In the genomic region with DNA sequence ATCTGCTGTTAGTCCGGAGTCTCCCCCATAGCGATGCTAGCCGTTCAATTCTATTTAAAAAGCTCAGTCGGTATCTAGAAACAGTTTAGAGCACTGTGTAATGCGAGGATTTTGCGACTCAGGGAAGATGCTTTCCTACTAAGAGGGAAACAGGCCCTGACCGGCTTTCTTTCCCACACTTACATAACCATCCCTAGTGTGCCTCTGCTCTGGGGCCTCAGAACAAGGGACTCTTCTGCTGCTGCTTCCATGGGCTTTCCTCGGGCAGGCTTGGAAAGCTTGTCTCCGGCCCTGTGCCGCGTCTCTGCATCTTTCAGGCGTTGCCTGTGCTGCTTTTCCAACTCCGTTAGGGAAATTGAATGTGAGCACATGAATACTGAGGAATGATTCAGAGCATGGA, we compare ENCODE assay signal across 29 mouse cellular contexts.
DNase-seq lines count a peak whose midpoint lies in the region; ATAC-seq and TF ChIP-seq lines count a peak whose summit lies in the region.
"Had no signal": no experiment of that assay in that cellular context is flagged by ENCODE, and none has a peak within 500 bp of the region (broad histone marks: within the 10 kb centered on the region; RNA-seq: fewer than 3 reads in every experiment).

No protein-coding gene starts in this region.

- H3K9me3 ChIP-seq in forebrain, postnatal 0 days (ENCODE audit: low read length), result 0 out of 2 replicates have a peak, but pooled peaks cover 3% of the 10 kb centered on the region
- H3K9me3 ChIP-seq in forebrain, embryonic 16.5 days (ENCODE audit: control insufficient read depth, low read length), result no peaks in the 10 kb centered on the region
- H3K9me3 ChIP-seq in midbrain, postnatal 0 days (ENCODE audit: low read length), result no peaks in the 10 kb centered on the region
- H3K9me3 ChIP-seq: embryonic facial prominence, embryonic 10.5 days; embryonic facial prominence, embryonic 15.5 days; forebrain, embryonic 12.5 days; heart, embryonic 15.5 days; kidney, embryonic 15.5 days; lung, embryonic 15.5 days; midbrain, embryonic 10.5 days; midbrain, embryonic 15.5 days; neural tube, embryonic 12.5 days had no signal

- ATAC-seq in forebrain, postnatal 0 days, result no peak
- ATAC-seq in forebrain, embryonic 16.5 days, result no peak
- no peak for ATAC-seq in midbrain, postnatal 0 days (ENCODE audit: low FRiP score)
- ATAC-seq: CD4-positive, CD25-positive, alpha-beta regulatory T cell, adult 4 months; hindbrain, embryonic 16.5 days; midbrain, embryonic 15.5 days had no signal

- no peak overlapping the region for H3K9ac ChIP-seq in forebrain, postnatal 0 days
- H3K9ac ChIP-seq in forebrain, embryonic 16.5 days (replicated peaks; ENCODE audit: low read depth, low read length), result no peak overlapping the region
- H3K9ac ChIP-seq in midbrain, postnatal 0 days (replicated peaks; ENCODE audit: low read length, poor library complexity, severe bottlenecking), result no peak overlapping the region
- H3K9ac ChIP-seq: embryonic facial prominence, embryonic 15.5 days; forebrain, embryonic 12.5 days; heart, embryonic 15.5 days; kidney, embryonic 15.5 days; limb, embryonic 13.5 days; lung, embryonic 15.5 days; midbrain, embryonic 15.5 days; neural tube, embryonic 12.5 days had no signal

- H3K4me2 ChIP-seq in forebrain, postnatal 0 days (ENCODE audit: low read depth), result no peak overlapping the region
- H3K4me2 ChIP-seq in forebrain, embryonic 16.5 days (ENCODE audit: low read length), result no peak overlapping the region
- no peak overlapping the region for H3K4me2 ChIP-seq in midbrain, postnatal 0 days (ENCODE audit: low read depth, low read length, poor library complexity, severe bottlenecking)
- H3K4me2 ChIP-seq: embryonic facial prominence, embryonic 15.5 days; forebrain, embryonic 12.5 days; heart, embryonic 15.5 days; kidney, embryonic 15.5 days; limb, embryonic 13.5 days; liver, embryonic 11.5 days; lung, embryonic 15.5 days; midbrain, embryonic 15.5 days; neural tube, embryonic 12.5 days had no signal

- H3K27ac ChIP-seq in forebrain, postnatal 0 days (ENCODE audit: low read depth, low read length), result no peak overlapping the region
- H3K27ac ChIP-seq in forebrain, embryonic 16.5 days (ENCODE audit: low read length), result no peak overlapping the region
- H3K27ac ChIP-seq in midbrain, postnatal 0 days (ENCODE audit: low read depth, low read length), result no peak overlapping the region
- H3K27ac ChIP-seq: embryonic facial prominence, embryonic 10.5 days; embryonic facial prominence, embryonic 15.5 days; forebrain, embryonic 12.5 days; heart, embryonic 15.5 days; kidney, embryonic 15.5 days; limb, embryonic 13.5 days; lung, embryonic 15.5 days; midbrain, embryonic 10.5 days; midbrain, embryonic 15.5 days; neural tube, embryonic 12.5 days; stomach, postnatal 0 days had no signal

- H3K4me1 ChIP-seq in forebrain, postnatal 0 days (ENCODE audit: insufficient read depth), result peaks cover 11% of the 10 kb centered on the region; the same call in 1 of the 2 replicates
- H3K4me1 ChIP-seq in forebrain, embryonic 16.5 days (replicated peaks; ENCODE audit: control insufficient read depth, insufficient read depth, low read length), result peaks cover 13% of the 10 kb centered on the region
- H3K4me1 ChIP-seq in midbrain, postnatal 0 days (ENCODE audit: insufficient read depth, low read length), result peaks cover 4% of the 10 kb centered on the region; the same call in 1 of the 2 replicates
- H3K4me1 ChIP-seq: embryonic facial prominence, embryonic 15.5 days; heart, embryonic 15.5 days; kidney, embryonic 15.5 days; limb, embryonic 13.5 days; lung, embryonic 15.5 days; neural tube, embryonic 12.5 days had no signal

- peak; percentile 7 for DNase-seq in forebrain, postnatal 0 days
- DNase-seq in left cerebral cortex, adult 18-20 months (ENCODE audit: low spot score in 2 of 2), result peak; percentile 24 to 27
- DNase-seq in left cerebral cortex, adult 11 months (ENCODE audit: low spot score), result no peak
- DNase-seq in right cerebral cortex, postnatal 25 days, result peak; percentile 46
- no peak for DNase-seq in right cerebral cortex, postnatal 36 days (ENCODE audit: low spot score in 2 of 2)
- no peak for DNase-seq in midbrain, postnatal 0 days (ENCODE audit: low spot score)
- DNase-seq: adrenal gland, postnatal 14 days; cerebellum, adult 9-10 months; gastrocnemius, postnatal 10 days; kidney, adult 18-20 months; kidney, postnatal 36 days; layer of hippocampus, postnatal 36 days; thymus, adult 18-20 months; thymus, postnatal 36 days had no signal

- no peak overlapping the region for H3K4me3 ChIP-seq in forebrain, postnatal 0 days (ENCODE audit: low read depth, low read length)
- H3K4me3 ChIP-seq in forebrain, embryonic 16.5 days (replicated peaks; ENCODE audit: low read length), result no peak overlapping the region
- no peak overlapping the region for H3K4me3 ChIP-seq in midbrain, postnatal 0 days (ENCODE audit: low read depth, low read length)
- H3K4me3 ChIP-seq: embryonic facial prominence, embryonic 10.5 days; embryonic facial prominence, embryonic 15.5 days; forebrain, embryonic 12.5 days; heart, embryonic 15.5 days; kidney, embryonic 15.5 days; limb, embryonic 13.5 days; lung, embryonic 15.5 days; midbrain, embryonic 10.5 days; midbrain, embryonic 15.5 days; neural tube, embryonic 12.5 days had no signal

- TF ChIP-seq CTCF in forebrain, postnatal 0 days (IDR thresholded peaks at IDR 0.05; ENCODE audit: low read depth), result no peak
- TF ChIP-seq CTCF in midbrain, postnatal 0 days (IDR thresholded peaks at IDR 0.05), result no peak

- WGBS in forebrain, postnatal 0 days, result 76% methylated on average over 13 of the region's 13 CpGs
- WGBS in forebrain, embryonic 16.5 days, result 80% methylated on average over 13 of the region's 13 CpGs
- WGBS in midbrain, postnatal 0 days, result 74% methylated on average over 13 of the region's 13 CpGs

- H3K36me3 ChIP-seq in forebrain, postnatal 0 days (ENCODE audit: insufficient read depth), result no peaks in the 10 kb centered on the region
- no peaks in the 10 kb centered on the region for H3K36me3 ChIP-seq in forebrain, embryonic 16.5 days (ENCODE audit: control insufficient read depth, insufficient read depth)
- no peaks in the 10 kb centered on the region for H3K36me3 ChIP-seq in midbrain, postnatal 0 days (ENCODE audit: insufficient read depth, low read length)
- H3K36me3 ChIP-seq: embryonic facial prominence, embryonic 10.5 days; embryonic facial prominence, embryonic 15.5 days; forebrain, embryonic 12.5 days; heart, embryonic 15.5 days; kidney, embryonic 15.5 days; limb, embryonic 13.5 days; lung, embryonic 15.5 days; midbrain, embryonic 10.5 days; midbrain, embryonic 15.5 days; neural tube, embryonic 12.5 days had no signal

- H3K27me3 ChIP-seq in forebrain, postnatal 0 days (ENCODE audit: insufficient read depth, low read length), result no peaks in the 10 kb centered on the region
- H3K27me3 ChIP-seq in forebrain, embryonic 16.5 days (replicated peaks; ENCODE audit: control insufficient read depth, insufficient read depth, low read length), result no peaks in the 10 kb centered on the region
- no peaks in the 10 kb centered on the region for H3K27me3 ChIP-seq in midbrain, postnatal 0 days (ENCODE audit: insufficient read depth, low read length)
- H3K27me3 ChIP-seq: embryonic facial prominence, embryonic 15.5 days; forebrain, embryonic 12.5 days; heart, embryonic 15.5 days; kidney, embryonic 15.5 days; limb, embryonic 13.5 days; lung, embryonic 15.5 days; midbrain, embryonic 15.5 days; neural tube, embryonic 12.5 days had no signal

Comparison
In these comparisons a context has a peak if more than half of its experiments do, and no peak if none do; other contexts are left out.
1. DNase-seq: peak in forebrain, postnatal 0 days (single experiment), left cerebral cortex, adult 18-20 months (2 of 2) and right cerebral cortex, postnatal 25 days (single experiment); none in left cerebral cortex, adult 11 months (single experiment), right cerebral cortex, postnatal 36 days (0 of 2) and midbrain, postnatal 0 days (single experiment).